Mouse (Mus musculus): ENCODE measurements around the gene D930048N14Rik. TPM values are rescaled to one million over a fixed set of nuclear protein-coding genes. Genes with fewer than 3 reads are reported as not detected.
"Not testable (repeated sequence)": the region's sequence is repeated elsewhere in the genome, so short reads cannot be mapped to it uniquely, and the experiment has no call there.

Gene D930048N14Rik
- polyA plus RNA-seq, 1 experiment from 2014 or later, result 0.44 TPM

- WGBS, result 75% methylated on average over 7 of the region's 7 CpGs
- 0 out of 2 replicates have a peak, but pooled peaks cover 3% of the 10 kb centered on the region for H3K27me3 ChIP-seq
- no peak overlapping the region for H3K27ac ChIP-seq
- ATAC-seq, result no peak
- H3K9me3 ChIP-seq (replicated peaks), result no peaks in the 10 kb centered on the region
- no peak overlapping the region for H3K4me3 ChIP-seq
- H3K4me1 ChIP-seq, result no peaks in the 10 kb centered on the region
- H3K4me2 ChIP-seq, result no peak overlapping the region
- no peak overlapping the region for H3K9ac ChIP-seq
- no peaks in the 10 kb centered on the region for H3K36me3 ChIP-seq (ENCODE audit: poor library complexity, severe bottlenecking)
Observed at GRCm38 (mm10) chr11:51658291-51658690, 7.5 kb downstream of the D930048N14Rik start.

- Histone ChIP-seq H3K4me2 (no peak overlapping the region), H3K36me3 (ENCODE audit: poor library complexity, severe bottlenecking) (no peaks in the 10 kb centered on the region), H3K9me3 (replicated peaks) (no peaks in the 10 kb centered on the region), H3K4me3 (no peak overlapping the region), H3K4me1 (no peaks in the 10 kb centered on the region), H3K27ac (no peak overlapping the region), H3K9ac (no peak overlapping the region), H3K27me3 (0 out of 2 replicates have a peak, but pooled peaks cover 3% of the 10 kb centered on the region)
- whole genome bisulfite sequencing, result 73% methylated on average over 6 of the region's 6 CpGs
- ATAC-seq, result no peak
Observed at GRCm38 (mm10) chr11:51658705-51659104, 8.0 kb downstream of the D930048N14Rik start.

GRCm38 (mm10) chr11:51661867-51662365 lies 11.2 kb downstream of the D930048N14Rik start:
- WGBS, result 82% methylated on average over 16 of the region's 16 CpGs
- no peak for ATAC-seq
- H3K4me3 ChIP-seq, result no peak overlapping the region

GRCm38 (mm10) chr11:51662632-51663031 lies 11.9 kb downstream of the D930048N14Rik start:
- no peak overlapping the region for H3K4me3 ChIP-seq
- H3K4me1 ChIP-seq, result no peaks in the 10 kb centered on the region
- no peak overlapping the region for H3K27ac ChIP-seq
- no peak overlapping the region for H3K4me2 ChIP-seq
- WGBS, result 63% methylated on average over 7 of the region's 7 CpGs
- H3K9me3 ChIP-seq (replicated peaks), result no peaks in the 10 kb centered on the region
- H3K27me3 ChIP-seq, result no peaks in the 10 kb centered on the region
- H3K36me3 ChIP-seq (ENCODE audit: poor library complexity, severe bottlenecking), result no peaks in the 10 kb centered on the region
- no peak for ATAC-seq
- H3K9ac ChIP-seq, result no peak overlapping the region

More at GRCm38 (mm10) chr11:51661867-51662365, 11.2 kb downstream of the D930048N14Rik start:
- H3K27ac ChIP-seq, result no peak overlapping the region
- H3K9me3 ChIP-seq (replicated peaks), result no peaks in the 10 kb centered on the region
- no peak overlapping the region for H3K9ac ChIP-seq
- no peak overlapping the region for H3K4me2 ChIP-seq
- no peaks in the 10 kb centered on the region for H3K36me3 ChIP-seq (ENCODE audit: poor library complexity, severe bottlenecking)
- no peaks in the 10 kb centered on the region for H3K4me1 ChIP-seq
- no peaks in the 10 kb centered on the region for H3K27me3 ChIP-seq

- H3K27me3 ChIP-seq; H3K36me3 ChIP-seq (ENCODE audit: poor library complexity, severe bottlenecking); H3K27ac ChIP-seq; H3K4me3 ChIP-seq; ATAC-seq; H3K4me2 ChIP-seq; H3K9me3 ChIP-seq (replicated peaks); H3K9ac ChIP-seq; H3K4me1 ChIP-seq: not testable (repeated sequence)
- 96% methylated on average over 7 of the region's 7 CpGs for WGBS
Observed at GRCm38 (mm10) chr11:51664747-51665146, 14.0 kb downstream of the D930048N14Rik start.

- no peak overlapping the region for H3K4me3 ChIP-seq
- no peaks in the 10 kb centered on the region for H3K4me1 ChIP-seq
- H3K27me3 ChIP-seq, result no peaks in the 10 kb centered on the region
- H3K36me3 ChIP-seq (ENCODE audit: poor library complexity, severe bottlenecking), result no peaks in the 10 kb centered on the region
- ATAC-seq, result no peak
- H3K4me2 ChIP-seq, result no peak overlapping the region
- H3K27ac ChIP-seq, result no peak overlapping the region
- H3K9ac ChIP-seq, result no peak overlapping the region
- WGBS, result 95% methylated on average over 7 of the region's 7 CpGs
- no peaks in the 10 kb centered on the region for H3K9me3 ChIP-seq (replicated peaks)
Observed at GRCm38 (mm10) chr11:51670846-51671245, 20.1 kb downstream of the D930048N14Rik start.

GRCm38 (mm10) chr11:51671376-51671775 lies 20.6 kb downstream of the D930048N14Rik start:
- Histone ChIP-seq H3K9me3 (replicated peaks) (no peaks in the 10 kb centered on the region), H3K27me3 (no peaks in the 10 kb centered on the region), H3K4me1 (no peaks in the 10 kb centered on the region), H3K4me2 (no peak overlapping the region), H3K27ac (no peak overlapping the region), H3K36me3 (ENCODE audit: poor library complexity, severe bottlenecking) (no peaks in the 10 kb centered on the region), H3K4me3 (no peak overlapping the region), H3K9ac (no peak overlapping the region)
- 71% methylated on average over 2 of the region's 2 CpGs for WGBS
- no peak for ATAC-seq

GRCm38 (mm10) chr11:51673291-51673690 lies 22.5 kb downstream of the D930048N14Rik start:
- H3K27me3 ChIP-seq, result no peaks in the 10 kb centered on the region
- H3K9me3 ChIP-seq (replicated peaks), result no peaks in the 10 kb centered on the region
- no peak overlapping the region for H3K4me3 ChIP-seq
- no peak for ATAC-seq
- no peak overlapping the region for H3K27ac ChIP-seq
- H3K9ac ChIP-seq, result no peak overlapping the region
- H3K4me2 ChIP-seq, result no peak overlapping the region
- no peaks in the 10 kb centered on the region for H3K36me3 ChIP-seq (ENCODE audit: poor library complexity, severe bottlenecking)
- no peaks in the 10 kb centered on the region for H3K4me1 ChIP-seq
- 83% methylated on average over 9 of the region's 9 CpGs for WGBS

GRCm38 (mm10) chr11:51675386-51675785 lies 24.6 kb downstream of the D930048N14Rik start:
- H3K9me3 ChIP-seq (replicated peaks), result no peaks in the 10 kb centered on the region
- no peak overlapping the region for H3K9ac ChIP-seq
- H3K36me3 ChIP-seq (ENCODE audit: poor library complexity, severe bottlenecking), result no peaks in the 10 kb centered on the region
- WGBS, result 81% methylated on average over 5 of the region's 5 CpGs
- H3K27me3 ChIP-seq, result no peaks in the 10 kb centered on the region
- ATAC-seq, result no peak
- no peaks in the 10 kb centered on the region for H3K4me1 ChIP-seq
- H3K27ac ChIP-seq, result no peak overlapping the region
- no peak overlapping the region for H3K4me2 ChIP-seq
- H3K4me3 ChIP-seq, result no peak overlapping the region

GRCm38 (mm10) chr11:51677737-51678418 lies 27.1 kb downstream of the D930048N14Rik start:
- Histone ChIP-seq H3K4me1 (no peaks in the 10 kb centered on the region), H3K27me3 (no peaks in the 10 kb centered on the region), H3K4me2 (no peak overlapping the region), H3K9me3 (replicated peaks) (no peaks in the 10 kb centered on the region), H3K36me3 (ENCODE audit: poor library complexity, severe bottlenecking) (no peaks in the 10 kb centered on the region), H3K4me3 (no peak overlapping the region), H3K27ac (no peak overlapping the region), H3K9ac (no peak overlapping the region)
- no peak for ATAC-seq
- 77% methylated on average over 6 of the region's 6 CpGs for WGBS

GRCm38 (mm10) chr11:51679466-51679865 lies 28.7 kb downstream of the D930048N14Rik start:
- H3K36me3 ChIP-seq (ENCODE audit: poor library complexity, severe bottlenecking), result no peaks in the 10 kb centered on the region
- 81% methylated on average over 3 of the region's 3 CpGs for WGBS
- no peaks in the 10 kb centered on the region for H3K9me3 ChIP-seq (replicated peaks)
- no peak overlapping the region for H3K4me2 ChIP-seq
- H3K9ac ChIP-seq, result no peak overlapping the region
- no peaks in the 10 kb centered on the region for H3K27me3 ChIP-seq
- no peak overlapping the region for H3K4me3 ChIP-seq
- ATAC-seq, result no peak
- H3K27ac ChIP-seq, result no peak overlapping the region
- H3K4me1 ChIP-seq, result no peaks in the 10 kb centered on the region

GRCm38 (mm10) chr11:51681324-51681975 lies 30.7 kb downstream of the D930048N14Rik start:
- no peaks in the 10 kb centered on the region for H3K4me1 ChIP-seq
- no peak overlapping the region; the same call in 1 of the 2 replicates for H3K9ac ChIP-seq
- H3K36me3 ChIP-seq (ENCODE audit: poor library complexity, severe bottlenecking), result peaks cover 11% of the 10 kb centered on the region; the same call in 1 of the 2 replicates
- peak overlapping the region; percentile 1; the same call in 1 of the 2 replicates for H3K4me2 ChIP-seq
- no peak overlapping the region for H3K4me3 ChIP-seq
- H3K27ac ChIP-seq, result no peak overlapping the region
- no peaks in the 10 kb centered on the region for H3K9me3 ChIP-seq (replicated peaks)
- WGBS, result 36% methylated on average over 13 of the region's 13 CpGs
- H3K27me3 ChIP-seq, result no peaks in the 10 kb centered on the region
- ATAC-seq, result no peak
